Mouse (Mus musculus) urinary bladder, adult 2 months (tissue): ENCODE measurements at regions not wholly inside any gene's neighbourhood (a gene's known extent, or its start where the extent isn't known, plus 50 kb on each side); places are given as distances from the start of the nearest gene placed in this dataset.

Experiments
- DNase-seq: peaks from one replicate; pipeline ENCODE4 v3.0.0; 2022; ENCODE audit warnings: low spot score

- DNase-seq, result no peak
These were observed 72.9 kb upstream of the 1700024P04Rik start for GRCm38 (mm10) chr13:99057293-99057588.

- no peak for DNase-seq
These were observed 72.3 kb upstream of the 1700024P04Rik start for GRCm38 (mm10) chr13:99056432-99057292.

GRCm38 (mm10) chr13:99055609-99056321 is 71.4 kb upstream of the 1700024P04Rik start:
- DNase-seq, result no peak

- no peak for DNase-seq
These were observed 67.7 kb upstream of the 1700024P04Rik start for GRCm38 (mm10) chr13:99052076-99052475.

- DNase-seq, result no peak
These were observed 65.3 kb upstream of the 1700024P04Rik start for GRCm38 (mm10) chr13:99049699-99050098.

- DNase-seq, result no peak
These were observed 64.3 kb upstream of the 1700024P04Rik start for GRCm38 (mm10) chr13:99048651-99049100.

- no peak for DNase-seq
These were observed 62.9 kb upstream of the 1700024P04Rik start for GRCm38 (mm10) chr13:99047219-99047618.

- no peak for DNase-seq
These were observed 62.4 kb upstream of the 1700024P04Rik start for GRCm38 (mm10) chr13:99046737-99047136.

GRCm38 (mm10) chr13:99042086-99042485 is 57.7 kb upstream of the 1700024P04Rik start:
- no peak for DNase-seq

- no peak for DNase-seq
These were observed 56.9 kb upstream of the 1700024P04Rik start for GRCm38 (mm10) chr13:99041256-99041655.

GRCm38 (mm10) chr13:99040846-99041245 is 56.5 kb upstream of the 1700024P04Rik start:
- no peak for DNase-seq

GRCm38 (mm10) chr13:99040171-99040570 is 55.8 kb upstream of the 1700024P04Rik start:
- no peak for DNase-seq

GRCm38 (mm10) chr13:99039063-99039385 is 54.7 kb upstream of the 1700024P04Rik start:
- no peak for DNase-seq

GRCm38 (mm10) chr13:99038198-99039062 is 54.1 kb upstream of the 1700024P04Rik start:
- no peak for DNase-seq

GRCm38 (mm10) chr13:99037131-99037530 is 52.8 kb upstream of the 1700024P04Rik start:
- DNase-seq, result no peak
